Mouse (Mus musculus): ENCODE data around the gene Sec14l5. TPM values are rescaled to one million over a fixed set of nuclear protein-coding genes. Genes with fewer than 3 reads are reported as not detected.

Gene Sec14l5
- polyA plus RNA-seq, 1 experiment from 2014 or later, result 0.40 TPM

DNA sequence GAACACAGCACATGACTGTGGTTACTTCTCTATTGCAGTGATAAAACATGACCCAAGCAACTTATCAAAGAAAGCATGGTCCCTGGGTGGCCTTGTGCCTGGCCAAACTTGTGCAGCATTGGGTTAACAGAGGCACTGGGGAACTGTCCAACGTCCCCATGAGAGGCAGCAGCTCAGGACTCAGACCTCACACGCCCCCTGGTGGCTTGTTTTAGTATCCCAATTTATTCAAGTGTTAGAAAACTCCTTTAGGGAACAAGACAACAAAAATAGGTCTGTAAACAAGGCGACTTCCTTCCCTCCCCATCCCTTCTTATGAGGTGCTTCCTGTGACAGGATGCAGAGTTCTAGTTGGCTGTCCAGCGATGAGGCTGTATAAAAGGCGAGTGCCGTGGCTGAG is 48.2 kb downstream of the Sec14l5 start:
- Histone ChIP-seq H3K4me2 (ENCODE audit: low read length) (no peak overlapping the region), H3K27me3 (ENCODE audit: control insufficient read depth, insufficient read depth, low read depth, low read length) (no peaks in the 10 kb centered on the region), H3K36me3 (ENCODE audit: control insufficient read depth, insufficient read depth, low read length) (peaks cover 13% of the 10 kb centered on the region), H3K4me3 (ENCODE audit: low read depth, low read length) (no peak overlapping the region), H3K4me1 (ENCODE audit: control insufficient read depth, insufficient read depth, low read length) (no peaks in the 10 kb centered on the region), H3K9me3 (replicated peaks; ENCODE audit: control insufficient read depth, low read length, poor library complexity, severe bottlenecking) (no peaks in the 10 kb centered on the region), H3K9ac (ENCODE audit: low read depth, low read length) (no peak overlapping the region), H3K27ac (ENCODE audit: low read length) (no peak overlapping the region)
- WGBS, result 26% methylated on average over 6 of the region's 6 CpGs
- no peak for ATAC-seq

DNA sequence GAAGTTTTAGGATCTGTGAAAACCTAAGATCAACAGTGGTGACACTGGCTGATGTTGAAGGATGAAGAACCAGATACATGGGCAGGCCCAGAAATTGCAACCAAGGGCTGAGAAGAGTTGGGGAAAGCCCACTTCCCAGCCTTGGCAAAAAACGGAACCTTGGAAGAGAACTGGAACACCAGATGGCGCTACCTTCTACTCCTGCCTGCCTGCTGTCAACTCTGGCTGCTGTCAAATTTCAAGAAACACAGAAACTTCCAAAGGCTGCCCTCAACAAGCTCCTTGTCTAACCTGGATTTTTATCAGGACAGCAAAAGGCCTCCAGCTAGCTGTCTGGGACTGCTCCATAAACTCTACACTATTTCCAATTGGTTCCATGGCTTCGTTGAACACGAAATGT is 55.8 kb downstream of the Sec14l5 start:
- Histone ChIP-seq H3K27ac (ENCODE audit: low read length) (no peak overlapping the region), H3K27me3 (ENCODE audit: control insufficient read depth, insufficient read depth, low read depth, low read length) (no peaks in the 10 kb centered on the region), H3K9ac (ENCODE audit: low read depth, low read length) (no peak overlapping the region), H3K4me2 (ENCODE audit: low read length) (peak overlapping the region; percentile 92), H3K4me1 (ENCODE audit: control insufficient read depth, insufficient read depth, low read length) (peaks cover 5% of the 10 kb centered on the region; the same call in 1 of the 2 replicates), H3K36me3 (ENCODE audit: control insufficient read depth, insufficient read depth, low read length) (peaks cover 9% of the 10 kb centered on the region), H3K9me3 (replicated peaks; ENCODE audit: control insufficient read depth, low read length, poor library complexity, severe bottlenecking) (no peaks in the 10 kb centered on the region), H3K4me3 (ENCODE audit: low read depth, low read length) (peak overlapping the region; percentile 66)
- no peak for ATAC-seq
- 16% methylated on average over 4 of the region's 4 CpGs for whole genome bisulfite sequencing

GRCm38 (mm10) chr16:5203200-5203599 is 56.3 kb downstream of the Sec14l5 start:
- Histone ChIP-seq H3K27ac (ENCODE audit: low read length) (no peak overlapping the region), H3K4me1 (ENCODE audit: control insufficient read depth, insufficient read depth, low read length) (peaks cover 5% of the 10 kb centered on the region; the same call in 1 of the 2 replicates), H3K27me3 (ENCODE audit: control insufficient read depth, insufficient read depth, low read depth, low read length) (no peaks in the 10 kb centered on the region), H3K9me3 (replicated peaks; ENCODE audit: control insufficient read depth, low read length, poor library complexity, severe bottlenecking) (no peaks in the 10 kb centered on the region), H3K4me2 (ENCODE audit: low read length) (peak overlapping the region; percentile 92), H3K4me3 (ENCODE audit: low read depth, low read length) (peak overlapping the region; percentile 66), H3K9ac (ENCODE audit: low read depth, low read length) (peak overlapping the region; percentile 73), H3K36me3 (ENCODE audit: control insufficient read depth, insufficient read depth, low read length) (peaks cover 9% of the 10 kb centered on the region)
- WGBS, result 1% methylated on average over 36 of the region's 36 CpGs
- ATAC-seq, result peak; percentile 61; the same call in 1 of the 2 replicates

GRCm38 (mm10) chr16:5203668-5204433 is 56.9 kb downstream of the Sec14l5 start, which contains the start of gene Nagpa:
TSS of gene Nagpa (minus strand) at chr16:5204012.
- H3K27ac ChIP-seq (ENCODE audit: low read length), result no peak within 1 kb of the TSS

GRCm38 (mm10) chr16:5205431-5205970 is 58.6 kb downstream of the Sec14l5 start:
- no peak overlapping the region for H3K4me2 ChIP-seq (ENCODE audit: low read length)
- peaks cover 5% of the 10 kb centered on the region; the same call in 1 of the 2 replicates for H3K4me1 ChIP-seq (ENCODE audit: control insufficient read depth, insufficient read depth, low read length)
- ATAC-seq, result no peak
- no peak overlapping the region for H3K9ac ChIP-seq (ENCODE audit: low read depth, low read length)
- no peaks in the 10 kb centered on the region for H3K9me3 ChIP-seq (replicated peaks; ENCODE audit: control insufficient read depth, low read length, poor library complexity, severe bottlenecking)
- WGBS, result 89% methylated on average over 5 of the region's 5 CpGs
- H3K27me3 ChIP-seq (ENCODE audit: control insufficient read depth, insufficient read depth, low read depth, low read length), result peaks cover 3% of the 10 kb centered on the region; the same call in 1 of the 2 replicates
- no peak overlapping the region for H3K4me3 ChIP-seq (ENCODE audit: low read depth, low read length)
- H3K27ac ChIP-seq (ENCODE audit: low read length), result no peak overlapping the region
- H3K36me3 ChIP-seq (ENCODE audit: control insufficient read depth, insufficient read depth, low read length), result no peaks in the 10 kb centered on the region

More at GRCm38 (mm10) chr16:5203668-5204433, 56.9 kb downstream of the Sec14l5 start, which contains the start of gene Nagpa:
- Histone ChIP-seq H3K4me2 (ENCODE audit: low read length) (peak within 1 kb of the TSS; percentile 92), H3K9me3 (replicated peaks; ENCODE audit: control insufficient read depth, low read length, poor library complexity, severe bottlenecking) (no peaks in the 10 kb centered on the region), H3K27me3 (ENCODE audit: control insufficient read depth, insufficient read depth, low read depth, low read length) (no peaks in the 10 kb centered on the region), H3K36me3 (ENCODE audit: control insufficient read depth, insufficient read depth, low read length) (peaks cover 7% of the 10 kb centered on the region; the same call in 1 of the 2 replicates), H3K4me3 (ENCODE audit: low read depth, low read length) (peak within 1 kb of the TSS; percentile 66), H3K9ac (ENCODE audit: low read depth, low read length) (peak within 1 kb of the TSS; percentile 73), H3K4me1 (ENCODE audit: control insufficient read depth, insufficient read depth, low read length) (peaks cover 5% of the 10 kb centered on the region; the same call in 1 of the 2 replicates)
- ATAC-seq, result peak; percentile 90
- WGBS, result 4% methylated on average over 40 of the region's 40 CpGs

GRCm38 (mm10) chr16:5206051-5206450 is 59.1 kb downstream of the Sec14l5 start:
- peaks cover 5% of the 10 kb centered on the region; the same call in 1 of the 2 replicates for H3K4me1 ChIP-seq (ENCODE audit: control insufficient read depth, insufficient read depth, low read length)
- no peak for ATAC-seq
- no peak overlapping the region for H3K9ac ChIP-seq (ENCODE audit: low read depth, low read length)
- no peak overlapping the region for H3K4me3 ChIP-seq (ENCODE audit: low read depth, low read length)
- H3K4me2 ChIP-seq (ENCODE audit: low read length), result no peak overlapping the region
- no peaks in the 10 kb centered on the region for H3K9me3 ChIP-seq (replicated peaks; ENCODE audit: control insufficient read depth, low read length, poor library complexity, severe bottlenecking)
- WGBS, result 76% methylated on average over 5 of the region's 5 CpGs
- H3K27ac ChIP-seq (ENCODE audit: low read length), result no peak overlapping the region
- no peaks in the 10 kb centered on the region for H3K36me3 ChIP-seq (ENCODE audit: control insufficient read depth, insufficient read depth, low read length)
- peaks cover 3% of the 10 kb centered on the region; the same call in 1 of the 2 replicates for H3K27me3 ChIP-seq (ENCODE audit: control insufficient read depth, insufficient read depth, low read depth, low read length)

- Histone ChIP-seq H3K36me3 (ENCODE audit: control insufficient read depth, insufficient read depth, low read length) (no peaks in the 10 kb centered on the region), H3K27me3 (ENCODE audit: control insufficient read depth, insufficient read depth, low read depth, low read length) (peaks cover 3% of the 10 kb centered on the region; the same call in 1 of the 2 replicates), H3K4me1 (ENCODE audit: control insufficient read depth, insufficient read depth, low read length) (no peaks in the 10 kb centered on the region), H3K4me2 (ENCODE audit: low read length) (no peak overlapping the region), H3K4me3 (ENCODE audit: low read depth, low read length) (no peak overlapping the region), H3K27ac (ENCODE audit: low read length) (no peak overlapping the region), H3K9ac (ENCODE audit: low read depth, low read length) (no peak overlapping the region), H3K9me3 (replicated peaks; ENCODE audit: control insufficient read depth, low read length, poor library complexity, severe bottlenecking) (no peaks in the 10 kb centered on the region)
- ATAC-seq, result no peak
- 84% methylated on average over 2 of the region's 2 CpGs for WGBS
These were observed 63.5 kb downstream of the Sec14l5 start for GRCm38 (mm10) chr16:5210365-5210764.

- Histone ChIP-seq H3K4me1 (ENCODE audit: control insufficient read depth, insufficient read depth, low read length) (no peaks in the 10 kb centered on the region), H3K27me3 (ENCODE audit: control insufficient read depth, insufficient read depth, low read depth, low read length) (peaks cover 3% of the 10 kb centered on the region; the same call in 1 of the 2 replicates), H3K36me3 (ENCODE audit: control insufficient read depth, insufficient read depth, low read length) (no peaks in the 10 kb centered on the region), H3K9me3 (replicated peaks; ENCODE audit: control insufficient read depth, low read length, poor library complexity, severe bottlenecking) (no peaks in the 10 kb centered on the region), H3K27ac (ENCODE audit: low read length) (no peak overlapping the region), H3K9ac (ENCODE audit: low read depth, low read length) (no peak overlapping the region), H3K4me2 (ENCODE audit: low read length) (no peak overlapping the region), H3K4me3 (ENCODE audit: low read depth, low read length) (no peak overlapping the region)
- no peak for ATAC-seq
- 86% methylated on average over 3 of the region's 3 CpGs for WGBS
These were observed 65.2 kb downstream of the Sec14l5 start for GRCm38 (mm10) chr16:5212150-5212549.

DNA sequence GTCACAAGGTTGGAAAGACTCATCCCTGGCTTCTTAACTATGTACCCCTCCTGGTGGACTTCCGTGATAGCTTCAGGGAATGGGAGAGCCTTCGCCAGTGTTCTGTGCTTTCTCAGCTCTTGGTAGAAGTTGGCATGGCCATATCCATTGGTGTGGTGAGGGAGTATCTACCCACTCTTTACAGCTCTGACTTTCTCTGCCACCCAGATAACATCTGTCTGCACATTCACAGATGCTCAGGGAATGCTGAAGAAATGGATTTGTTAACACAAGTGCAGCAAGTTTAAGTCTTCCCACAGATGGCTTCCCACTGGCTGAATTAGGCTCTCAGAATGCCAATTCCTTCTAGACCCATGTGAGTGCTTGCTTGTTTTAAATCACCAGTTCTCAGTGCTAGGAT is 67.2 kb downstream of the Sec14l5 start:
- H3K4me2 ChIP-seq (ENCODE audit: low read length), result no peak overlapping the region
- no peak overlapping the region for H3K4me3 ChIP-seq (ENCODE audit: low read depth, low read length)
- no peak overlapping the region for H3K27ac ChIP-seq (ENCODE audit: low read length)
- WGBS, result 98% methylated on average over 2 of the region's 2 CpGs
- H3K9me3 ChIP-seq (replicated peaks; ENCODE audit: control insufficient read depth, low read length, poor library complexity, severe bottlenecking), result no peaks in the 10 kb centered on the region
- no peak for ATAC-seq
- no peaks in the 10 kb centered on the region for H3K36me3 ChIP-seq (ENCODE audit: control insufficient read depth, insufficient read depth, low read length)
- no peaks in the 10 kb centered on the region for H3K4me1 ChIP-seq (ENCODE audit: control insufficient read depth, insufficient read depth, low read length)
- peaks cover 3% of the 10 kb centered on the region; the same call in 1 of the 2 replicates for H3K27me3 ChIP-seq (ENCODE audit: control insufficient read depth, insufficient read depth, low read depth, low read length)
- no peak overlapping the region for H3K9ac ChIP-seq (ENCODE audit: low read depth, low read length)
